Mouse (Mus musculus): ENCODE results near the gene Rasgef1b. TPM values are rescaled to one million over a fixed set of nuclear protein-coding genes. Genes with fewer than 3 reads are reported as not detected.

The Rasgef1b gene
- polyA plus RNA-seq, 1 experiment from 2014 or later, result 33.1 TPM

DNA sequence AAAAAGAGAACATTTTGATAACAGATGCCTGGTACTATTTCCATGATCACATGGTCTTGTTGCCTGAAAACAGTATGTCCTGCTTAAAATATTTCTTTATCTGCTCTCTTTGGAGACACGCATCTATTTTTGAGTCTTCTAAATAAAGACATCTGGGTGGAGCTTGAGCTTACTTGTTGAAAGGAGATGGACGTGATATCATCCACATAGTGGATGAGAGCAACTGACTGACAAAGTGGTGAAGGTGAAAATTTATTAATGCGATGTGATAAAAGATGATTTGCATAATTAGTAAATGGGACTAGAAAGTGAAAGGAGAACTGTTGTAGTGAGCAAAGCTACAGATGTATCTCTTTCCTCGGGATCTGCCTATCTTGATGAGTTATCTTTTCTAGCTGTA is 257.1 kb downstream of the Rasgef1b start:
- Histone ChIP-seq H3K4me2 (no peak overlapping the region), H3K9ac (no peak overlapping the region), H3K36me3 (no peaks in the 10 kb centered on the region), H3K4me3 (no peak overlapping the region), H3K4me1 (replicated peaks) (peaks cover 13% of the 10 kb centered on the region), H3K27ac (no peak overlapping the region), H3K27me3 (no peaks in the 10 kb centered on the region), H3K9me3 (replicated peaks) (no peaks in the 10 kb centered on the region)
- WGBS, result 50% methylated on average over 4 of the region's 4 CpGs
- ATAC-seq (replicated peaks; ENCODE audit: insufficient number of reproducible peaks, insufficient read depth, low FRiP score, low read depth), result no peak

DNA sequence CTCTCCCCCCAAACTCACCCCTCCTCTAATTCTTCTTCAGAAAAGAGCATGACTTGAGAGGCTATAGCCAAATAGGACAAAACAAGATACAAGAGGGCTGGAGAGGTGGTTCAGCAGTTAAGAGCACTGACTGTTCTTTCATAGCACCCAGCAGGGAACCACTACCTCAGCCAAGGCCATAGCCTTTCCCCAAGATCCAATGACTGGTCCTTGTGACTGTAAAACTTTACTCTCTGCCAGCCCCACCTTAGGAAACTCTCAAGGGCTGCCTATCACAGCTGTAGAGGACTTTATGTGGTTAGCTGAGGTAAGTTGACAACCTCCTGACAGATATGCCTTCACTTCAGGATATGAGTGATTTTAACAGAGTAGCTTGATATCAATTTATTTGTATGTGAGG is 258.3 kb downstream of the Rasgef1b start:
- Histone ChIP-seq H3K4me2 (no peak overlapping the region), H3K9me3 (replicated peaks) (no peaks in the 10 kb centered on the region), H3K4me1 (replicated peaks) (peaks cover 9% of the 10 kb centered on the region; the same call in 1 of the 2 replicates), H3K27me3 (no peaks in the 10 kb centered on the region), H3K27ac (no peak overlapping the region), H3K4me3 (no peak overlapping the region), H3K9ac (no peak overlapping the region), H3K36me3 (no peaks in the 10 kb centered on the region)
- ATAC-seq (replicated peaks; ENCODE audit: insufficient number of reproducible peaks, insufficient read depth, low FRiP score, low read depth), result no peak

DNA sequence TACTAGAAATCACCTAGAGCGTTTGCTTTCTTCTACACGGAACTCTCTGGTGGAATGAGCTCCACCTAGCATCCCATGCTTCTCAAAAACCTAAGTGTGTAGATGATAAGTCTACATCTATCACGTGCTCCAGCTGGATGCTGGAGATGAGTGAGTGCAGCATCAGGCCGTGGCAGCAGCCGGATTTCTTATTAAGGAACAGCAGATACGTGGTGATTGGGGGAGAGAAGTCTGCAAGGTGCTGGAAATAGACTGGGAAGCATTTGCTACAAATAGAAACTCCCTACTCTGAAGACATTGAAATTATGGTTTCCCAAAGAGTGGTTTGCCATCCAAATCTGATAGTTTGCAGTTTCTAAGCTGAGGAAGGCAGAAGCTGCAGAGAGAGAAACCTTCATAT is 269.9 kb downstream of the Rasgef1b start:
- no peak overlapping the region for H3K4me3 ChIP-seq
- WGBS, result 55% methylated on average over 6 of the region's 6 CpGs
- no peak for ATAC-seq (replicated peaks; ENCODE audit: insufficient number of reproducible peaks, insufficient read depth, low FRiP score, low read depth)

DNA sequence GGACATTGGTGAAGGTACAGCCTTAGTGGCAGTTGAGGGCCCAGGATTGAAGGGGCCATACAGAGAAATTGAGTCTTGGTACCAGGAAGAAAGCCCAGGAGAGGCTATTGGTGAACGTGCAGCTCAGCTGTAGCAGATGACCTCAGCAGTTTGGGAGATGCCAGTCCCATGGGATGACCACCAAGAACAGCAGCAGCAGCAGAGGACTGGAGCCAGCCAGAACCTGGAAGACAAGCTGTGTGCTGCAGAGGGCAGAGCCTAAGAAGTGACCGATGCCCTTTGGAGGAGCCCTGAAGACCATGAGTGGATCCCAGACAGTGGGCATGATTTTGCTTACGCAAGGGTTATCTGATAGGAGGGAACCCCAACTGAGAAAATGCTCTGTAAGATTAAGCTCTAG is 271.6 kb downstream of the Rasgef1b start:
- Histone ChIP-seq H3K4me2 (no peak overlapping the region), H3K27ac (no peak overlapping the region), H3K9ac (no peak overlapping the region), H3K27me3 (no peaks in the 10 kb centered on the region), H3K36me3 (no peaks in the 10 kb centered on the region), H3K9me3 (replicated peaks) (no peaks in the 10 kb centered on the region), H3K4me3 (no peak overlapping the region), H3K4me1 (replicated peaks) (peaks cover 6% of the 10 kb centered on the region)
- 91% methylated on average over 3 of the region's 3 CpGs for WGBS
- no peak for ATAC-seq (replicated peaks; ENCODE audit: insufficient number of reproducible peaks, insufficient read depth, low FRiP score, low read depth)

More for the DNA sequence above, 269.9 kb downstream of the Rasgef1b start:
- Histone ChIP-seq H3K27me3 (no peaks in the 10 kb centered on the region), H3K27ac (no peak overlapping the region), H3K4me1 (replicated peaks) (no peaks in the 10 kb centered on the region), H3K9ac (no peak overlapping the region), H3K9me3 (replicated peaks) (no peaks in the 10 kb centered on the region), H3K36me3 (no peaks in the 10 kb centered on the region), H3K4me2 (no peak overlapping the region)

DNA sequence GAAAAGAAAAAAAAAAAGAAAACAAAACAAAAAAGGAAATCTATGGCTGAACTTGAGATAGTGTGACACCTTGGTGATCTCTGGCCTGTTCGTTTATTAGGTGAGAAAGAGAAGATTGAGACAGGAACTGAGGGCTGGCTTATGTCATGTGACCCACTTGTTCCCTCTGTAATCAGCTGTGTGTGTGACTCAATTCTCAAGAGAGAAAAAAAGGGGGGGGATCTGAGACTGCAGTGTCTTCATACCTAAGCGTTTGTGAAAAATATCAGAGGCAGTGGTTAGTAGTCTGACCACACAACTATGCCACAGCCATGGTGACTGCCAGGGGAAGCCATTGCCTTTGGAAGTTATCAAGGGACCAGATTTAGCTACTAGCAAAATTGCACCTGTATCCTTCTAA is 276.9 kb downstream of the Rasgef1b start:
- H3K36me3 ChIP-seq, result no peaks in the 10 kb centered on the region
- no peak overlapping the region for H3K9ac ChIP-seq
- no peak overlapping the region for H3K27ac ChIP-seq
- WGBS, result 22% methylated on average over 2 of the region's 2 CpGs
- peaks cover 11% of the 10 kb centered on the region for H3K4me1 ChIP-seq (replicated peaks)
- no peak overlapping the region for H3K4me2 ChIP-seq
- H3K4me3 ChIP-seq, result no peak overlapping the region
- no peak; the same call in 1 of the 2 replicates for ATAC-seq (replicated peaks; ENCODE audit: insufficient number of reproducible peaks, insufficient read depth, low FRiP score, low read depth)
- no peaks in the 10 kb centered on the region for H3K27me3 ChIP-seq
- H3K9me3 ChIP-seq (replicated peaks), result no peaks in the 10 kb centered on the region

DNA sequence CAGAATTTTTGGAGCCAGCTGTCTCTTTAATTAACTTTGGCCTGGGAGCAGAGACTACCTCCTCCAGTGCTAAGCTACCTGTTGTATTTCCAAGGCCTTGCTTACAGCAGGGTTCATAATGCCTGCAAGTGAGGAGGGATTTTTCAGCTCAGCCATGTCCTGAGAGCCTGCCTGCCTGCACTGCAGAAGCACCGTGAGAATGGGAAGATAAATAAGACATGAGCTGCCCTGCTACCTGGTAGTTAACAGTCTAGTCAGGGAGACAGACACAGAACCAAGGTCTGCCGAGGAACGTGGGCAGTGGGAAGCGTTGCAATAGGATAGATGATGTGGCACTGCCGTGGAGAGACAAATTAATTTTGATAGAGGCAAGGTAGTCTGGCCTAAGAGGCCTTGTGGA is 277.4 kb downstream of the Rasgef1b start:
- H3K4me3 ChIP-seq, result no peak overlapping the region
- no peaks in the 10 kb centered on the region for H3K9me3 ChIP-seq (replicated peaks)
- no peak overlapping the region for H3K27ac ChIP-seq
- no peak overlapping the region for H3K4me2 ChIP-seq
- no peaks in the 10 kb centered on the region for H3K36me3 ChIP-seq
- WGBS, result 57% methylated on average over 5 of the region's 5 CpGs
- no peak overlapping the region for H3K9ac ChIP-seq
- H3K4me1 ChIP-seq (replicated peaks), result peaks cover 11% of the 10 kb centered on the region
- H3K27me3 ChIP-seq, result no peaks in the 10 kb centered on the region
- ATAC-seq (replicated peaks; ENCODE audit: insufficient number of reproducible peaks, insufficient read depth, low FRiP score, low read depth), result no peak

DNA sequence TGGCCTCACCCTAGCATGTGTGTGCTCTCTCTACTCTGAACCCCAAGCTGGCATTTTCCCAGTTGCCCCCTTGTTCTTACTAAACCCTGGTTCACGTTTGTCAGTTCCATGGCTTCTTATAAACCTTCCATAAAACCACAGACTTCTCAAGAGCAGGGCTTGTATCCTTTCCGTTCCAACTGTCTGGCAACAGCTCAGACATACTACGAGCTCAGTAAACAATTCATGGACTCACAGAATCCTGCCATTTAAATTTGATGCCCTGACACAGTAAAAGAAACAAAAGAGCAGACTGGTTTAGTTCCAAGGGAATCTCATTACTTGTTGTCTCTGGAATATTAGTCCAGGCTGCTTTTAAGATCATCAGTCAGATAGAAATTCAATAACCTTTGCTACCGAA is 277.9 kb downstream of the Rasgef1b start:
- Histone ChIP-seq H3K27ac (no peak overlapping the region), H3K4me1 (replicated peaks) (peaks cover 11% of the 10 kb centered on the region)
- 70% methylated on average over 4 of the region's 4 CpGs for WGBS

DNA sequence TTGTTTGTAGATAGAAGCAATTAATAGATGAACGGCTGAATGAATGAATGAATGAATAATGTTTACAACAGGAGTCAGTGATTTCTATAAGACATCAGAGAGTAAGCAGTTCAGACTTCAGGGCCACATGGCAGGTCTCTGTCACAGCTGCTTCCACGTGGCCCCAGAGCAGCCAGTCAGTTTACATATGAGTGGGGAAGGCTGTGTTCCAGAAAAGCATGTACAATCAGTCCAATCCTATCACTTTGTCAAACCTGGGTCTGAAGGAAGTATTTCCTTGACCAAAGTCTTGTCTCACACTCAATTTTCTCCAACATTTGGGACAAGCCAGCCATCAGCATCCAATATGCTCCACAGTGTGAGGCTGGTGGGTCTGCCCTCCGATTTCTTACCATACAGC is 278.4 kb downstream of the Rasgef1b start:
- no peak for ATAC-seq (replicated peaks; ENCODE audit: insufficient number of reproducible peaks, insufficient read depth, low FRiP score, low read depth)
- whole genome bisulfite sequencing, result 75% methylated on average over 3 of the region's 3 CpGs

More for the DNA sequence above, 277.9 kb downstream of the Rasgef1b start:
- no peak overlapping the region for H3K4me3 ChIP-seq
- no peak overlapping the region for H3K9ac ChIP-seq
- no peaks in the 10 kb centered on the region for H3K36me3 ChIP-seq
- H3K27me3 ChIP-seq, result no peaks in the 10 kb centered on the region
- no peaks in the 10 kb centered on the region for H3K9me3 ChIP-seq (replicated peaks)
- no peak for ATAC-seq (replicated peaks; ENCODE audit: insufficient number of reproducible peaks, insufficient read depth, low FRiP score, low read depth)
- H3K4me2 ChIP-seq, result no peak overlapping the region

DNA sequence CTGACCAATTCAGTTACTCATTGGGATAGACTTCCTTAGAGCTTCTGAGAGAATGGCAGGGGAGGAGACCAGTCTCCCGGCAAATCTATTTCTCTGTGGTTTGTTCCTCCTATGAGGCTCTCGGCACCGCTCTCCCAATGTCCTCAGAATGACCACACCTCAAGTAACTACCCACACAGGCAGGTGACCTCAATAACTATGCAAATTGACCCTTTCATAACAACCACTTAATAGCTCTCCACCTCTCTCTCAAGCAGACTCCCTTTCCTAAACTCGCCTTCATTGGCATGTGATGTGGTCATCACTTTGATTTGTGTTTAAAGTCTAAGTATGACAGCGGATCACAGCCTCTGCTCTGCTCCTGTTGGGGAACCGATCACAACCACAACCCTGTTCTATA is 281.4 kb downstream of the Rasgef1b start:
- Histone ChIP-seq H3K4me3 (no peak overlapping the region), H3K4me1 (replicated peaks) (peaks cover 9% of the 10 kb centered on the region), H3K9me3 (replicated peaks) (no peaks in the 10 kb centered on the region), H3K27me3 (no peaks in the 10 kb centered on the region), H3K4me2 (no peak overlapping the region), H3K36me3 (no peaks in the 10 kb centered on the region), H3K27ac (no peak overlapping the region), H3K9ac (no peak overlapping the region)
- WGBS, result 88% methylated on average over 6 of the region's 6 CpGs
- ATAC-seq (replicated peaks; ENCODE audit: insufficient number of reproducible peaks, insufficient read depth, low FRiP score, low read depth), result no peak

More for the DNA sequence above, 278.4 kb downstream of the Rasgef1b start:
- Histone ChIP-seq H3K27ac (no peak overlapping the region), H3K36me3 (no peaks in the 10 kb centered on the region), H3K27me3 (no peaks in the 10 kb centered on the region), H3K9me3 (replicated peaks) (no peaks in the 10 kb centered on the region), H3K4me3 (no peak overlapping the region), H3K4me2 (no peak overlapping the region), H3K4me1 (replicated peaks) (peaks cover 11% of the 10 kb centered on the region), H3K9ac (no peak overlapping the region)

DNA sequence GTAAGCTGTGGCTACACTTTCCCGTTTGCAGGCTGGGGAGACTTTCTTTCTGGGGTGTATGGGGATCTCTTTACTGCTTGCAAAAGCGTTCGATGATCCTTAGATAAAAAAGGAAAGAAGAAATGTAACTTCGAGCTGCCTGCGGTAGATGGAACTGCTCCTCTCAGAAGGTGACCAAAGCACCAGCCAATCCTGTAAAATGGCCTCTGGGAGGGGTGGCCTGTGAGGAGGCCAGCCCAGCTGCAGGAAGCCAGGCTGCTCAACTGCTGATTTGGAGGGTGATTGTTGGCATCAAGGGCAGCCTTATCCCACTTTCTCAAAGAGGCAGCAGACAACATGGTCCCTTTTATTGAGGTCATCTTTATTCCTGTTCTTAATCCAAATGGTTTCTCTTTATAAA is 283.6 kb downstream of the Rasgef1b start:
- no peak overlapping the region for H3K9ac ChIP-seq
- no peak overlapping the region for H3K27ac ChIP-seq
- no peak for ATAC-seq (replicated peaks; ENCODE audit: insufficient number of reproducible peaks, insufficient read depth, low FRiP score, low read depth)
- H3K4me2 ChIP-seq, result no peak overlapping the region
- no peaks in the 10 kb centered on the region for H3K36me3 ChIP-seq
- WGBS, result 58% methylated on average over 5 of the region's 5 CpGs
- H3K4me1 ChIP-seq (replicated peaks), result 0 out of 2 replicates have a peak, but pooled peaks cover 2% of the 10 kb centered on the region
- no peak overlapping the region for H3K4me3 ChIP-seq
- H3K9me3 ChIP-seq (replicated peaks), result no peaks in the 10 kb centered on the region
- no peaks in the 10 kb centered on the region for H3K27me3 ChIP-seq

DNA sequence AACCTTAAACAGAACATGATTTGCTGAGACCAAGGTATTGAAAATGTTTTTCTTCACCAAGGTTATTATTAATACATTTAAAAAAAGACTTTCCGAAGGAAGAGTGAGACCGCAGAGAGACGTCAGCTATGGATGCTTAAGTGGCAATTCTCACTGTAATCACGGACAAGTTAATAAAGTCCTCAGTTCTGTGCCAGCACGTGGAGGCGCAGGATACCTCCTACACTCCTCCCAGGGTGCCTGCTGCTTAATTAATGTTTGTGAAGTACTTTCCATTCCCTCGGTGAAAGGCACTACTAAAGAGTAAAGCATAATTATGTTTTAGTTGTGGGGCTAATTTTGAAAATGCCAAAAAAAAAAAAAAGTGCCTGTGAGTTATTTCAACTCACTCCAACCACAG is 284.1 kb downstream of the Rasgef1b start:
- Histone ChIP-seq H3K9me3 (replicated peaks) (no peaks in the 10 kb centered on the region), H3K27ac (no peak overlapping the region), H3K27me3 (no peaks in the 10 kb centered on the region), H3K4me3 (no peak overlapping the region), H3K36me3 (no peaks in the 10 kb centered on the region), H3K4me2 (no peak overlapping the region), H3K9ac (no peak overlapping the region), H3K4me1 (replicated peaks) (0 out of 2 replicates have a peak, but pooled peaks cover 2% of the 10 kb centered on the region)
- ATAC-seq (replicated peaks; ENCODE audit: insufficient number of reproducible peaks, insufficient read depth, low FRiP score, low read depth), result no peak
- 68% methylated on average over 7 of the region's 7 CpGs for WGBS

DNA sequence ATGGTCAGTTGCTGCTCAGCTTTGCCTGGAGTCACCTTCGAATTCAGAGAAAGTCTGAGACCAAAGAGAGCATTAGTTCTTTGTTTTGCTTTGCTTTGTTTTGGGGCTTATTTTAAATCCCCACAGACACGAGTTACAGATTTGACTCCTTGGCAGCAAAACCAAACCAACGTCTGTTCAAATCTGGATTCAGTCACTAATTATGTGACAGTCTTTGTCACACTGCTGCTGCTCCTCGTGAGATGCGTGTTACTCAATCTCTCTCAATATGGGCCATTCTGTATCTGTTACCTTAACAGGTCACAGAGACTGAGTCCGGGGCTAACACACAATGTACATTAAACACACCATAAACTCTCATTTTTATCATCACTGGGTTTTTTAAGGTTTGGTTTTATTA is 288.8 kb downstream of the Rasgef1b start:
- Histone ChIP-seq H3K4me1 (replicated peaks) (peaks cover 8% of the 10 kb centered on the region; the same call in 1 of the 2 replicates), H3K9ac (no peak overlapping the region), H3K36me3 (no peaks in the 10 kb centered on the region), H3K27ac (no peak overlapping the region), H3K27me3 (no peaks in the 10 kb centered on the region), H3K9me3 (replicated peaks) (no peaks in the 10 kb centered on the region), H3K4me2 (no peak overlapping the region), H3K4me3 (no peak overlapping the region)
- ATAC-seq (replicated peaks; ENCODE audit: insufficient number of reproducible peaks, insufficient read depth, low FRiP score, low read depth), result no peak
- 75% methylated on average over 6 of the region's 6 CpGs for WGBS
